Mouse (Mus musculus): ENCODE measurements at regions not wholly inside any gene's neighbourhood (a gene's known extent, or its start where the extent isn't known, plus 50 kb on each side); places are given as distances from the start of the nearest gene placed in this dataset.

DNA sequence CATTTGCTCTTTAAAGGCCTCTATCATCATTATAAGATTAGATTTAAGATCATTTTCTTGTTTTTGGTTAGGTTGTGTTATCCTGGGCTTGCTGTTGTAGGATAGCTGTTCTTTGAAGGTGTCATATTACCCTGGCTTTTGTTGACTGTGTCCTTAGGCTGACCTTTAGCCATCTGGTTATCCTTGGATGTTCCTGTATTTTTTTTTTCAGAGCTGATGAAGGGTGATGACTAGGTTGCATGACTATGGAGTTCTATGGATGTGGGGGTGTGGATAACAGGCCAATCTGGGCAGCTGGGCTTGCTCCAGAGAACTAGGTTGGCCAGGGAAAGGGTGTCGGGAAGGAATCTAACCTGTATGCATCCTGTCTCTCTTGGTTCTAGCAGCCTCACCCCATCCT is 74.2 kb downstream of the Dmrta1 start:
- TF ChIP-seq CTCF (IDR thresholded peaks at IDR 0.05; ENCODE audit: low read depth) (no peak), EP300 (IDR thresholded peaks at IDR 0.05; ENCODE audit: low read depth) (no peak)
